Mouse (Mus musculus): ENCODE measurements at regions not wholly inside any gene's neighbourhood (a gene's known extent, or its start where the extent isn't known, plus 50 kb on each side); places are given as distances from the start of the nearest gene placed in this dataset.

DNA sequence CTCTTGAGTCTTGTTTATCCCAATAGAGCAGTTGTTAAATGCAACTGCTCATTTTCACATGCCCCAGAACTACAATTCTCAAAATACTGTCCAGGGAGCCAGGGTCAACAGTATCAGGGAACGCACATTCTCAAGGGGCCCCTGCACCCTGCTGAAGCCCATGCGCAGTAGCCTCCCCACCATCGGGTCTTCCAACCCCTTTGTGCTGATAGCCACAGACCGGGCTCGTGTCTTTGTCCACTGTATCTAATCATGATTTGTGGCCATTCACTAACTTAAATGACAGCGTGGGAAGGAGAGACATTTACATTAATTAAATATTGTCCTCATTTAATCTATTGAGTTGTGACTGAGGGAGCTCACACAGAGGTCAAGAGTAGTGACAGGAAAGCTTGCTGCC, 260.0 kb upstream of the Nr5a2 start:
- TF ChIP-seq KAT2A (IDR thresholded peaks at IDR 0.05; ENCODE audit: insufficient replicate concordance, low read length) (no peak), JUND (conservative IDR thresholded peaks at IDR 0.05; ENCODE audit: low read depth, low read length) (no peak), USF1 (IDR thresholded peaks at IDR 0.05; ENCODE audit: low read depth, low read length) (no peak), ZNF384 (IDR thresholded peaks at IDR 0.05; ENCODE audit: low read depth, low read length) (no peak), CTCF (conservative IDR thresholded peaks at IDR 0.05 in 1 of 2, IDR thresholded peaks at IDR 0.05 in 1 of 2; ENCODE audit: low read depth in 2 of 2, low read length in 2 of 2) (no peak), EP300 (IDR thresholded peaks at IDR 0.05; ENCODE audit: low read length) (no peak), USF2 (conservative IDR thresholded peaks at IDR 0.05; ENCODE audit: low read depth, low read length) (no peak), TCF12 (IDR thresholded peaks at IDR 0.05; ENCODE audit: low read depth, low read length) (no peak)
